Mouse (Mus musculus) testis, adult 2 months (tissue): ENCODE measurements around the gene Synj1. TPM values are rescaled to one million over a fixed set of nuclear protein-coding genes. Genes with fewer than 3 reads are reported as not detected.

Experiments used
- H3K27ac ChIP-seq: fragments of 200-500 bp; 2 replicates; pipeline ENCODE4 v1.5.1; 2012; ENCODE audit warnings: low read depth, low read length; ENCODE audit not compliant: control insufficient read depth, insufficient read depth
- H3K27me3 ChIP-seq: fragments of 200-500 bp; 2 replicates; pipeline ENCODE4 v1.6.1; 2012; ENCODE audit warnings: mild to moderate bottlenecking, low read length, moderate library complexity; ENCODE audit not compliant: control insufficient read depth, insufficient read depth
- H3K36me3 ChIP-seq: fragments of 200-500 bp; 2 replicates; pipeline ENCODE4 v1.6.1; 2012; ENCODE audit warnings: mild to moderate bottlenecking, low read length; ENCODE audit not compliant: control insufficient read depth, insufficient read depth
- H3K4me1 ChIP-seq: fragments of 200-500 bp; 2 replicates; pipeline ENCODE4 v1.6.1; 2012; ENCODE audit warnings: low read length; ENCODE audit not compliant: control insufficient read depth, insufficient read depth
- H3K4me3 ChIP-seq: fragments of 200-500 bp; 2 replicates; pipeline ENCODE4 v1.5.1; 2012; ENCODE audit warnings: low read depth, mild to moderate bottlenecking, low read length, moderate library complexity, mixed read lengths; ENCODE audit not compliant: control insufficient read depth
- CTCF ChIP-seq: fragments of 200-500 bp; IDR thresholded peaks from 2 replicates; pipeline ENCODE4 v1.5.1; 2012; ENCODE audit warnings: low read depth, mild to moderate bottlenecking, inconsistent platforms, low read length, moderate library complexity; ENCODE audit not compliant: control insufficient read depth, insufficient read depth, insufficient replicate concordance
- POLR2A ChIP-seq: fragments of 200-500 bp; IDR thresholded peaks from 2 replicates; pipeline ENCODE4 v1.6.1; 2012; ENCODE audit warnings: low read depth, mild to moderate bottlenecking, inconsistent platforms, low read length, moderate library complexity; ENCODE audit not compliant: control insufficient read depth
- polyA plus RNA-seq: library from polyadenylated mRNA; depleted of rRNA; stranded (reverse); fragments of >200 nt; gene quantifications from 2 replicates; pipeline ENCODE4 v1.2.3, GENCODE M21; 2012

Gene Synj1
- polyA plus RNA-seq, 1 experiment, result 18.9 TPM

GRCm38 (mm10) chr16:90924606-90925370, 86.3 kb downstream of the Synj1 start:
- Histone ChIP-seq H3K4me3 (no peak overlapping the region), H3K36me3 (no peaks in the 10 kb centered on the region; the same call in 1 of the 2 replicates), H3K27ac (no peak overlapping the region)

GRCm38 (mm10) chr16:90921471-90922159, 89.5 kb downstream of the Synj1 start:
- H3K36me3 ChIP-seq, result no peaks in the 10 kb centered on the region
- H3K4me3 ChIP-seq, result no peak overlapping the region
- TF ChIP-seq CTCF, result no peak
- no peak for TF ChIP-seq POLR2A
- no peaks in the 10 kb centered on the region for H3K4me1 ChIP-seq
- H3K27ac ChIP-seq, result no peak overlapping the region
- H3K27me3 ChIP-seq, result no peaks in the 10 kb centered on the region

More at GRCm38 (mm10) chr16:90924606-90925370, 86.3 kb downstream of the Synj1 start:
- no peak for TF ChIP-seq CTCF
- TF ChIP-seq POLR2A, result no peak
- H3K4me1 ChIP-seq, result no peaks in the 10 kb centered on the region
- no peaks in the 10 kb centered on the region for H3K27me3 ChIP-seq

GRCm38 (mm10) chr16:90917156-90917555, 94.0 kb downstream of the Synj1 start:
- no peak for TF ChIP-seq POLR2A
- no peak for TF ChIP-seq CTCF

GRCm38 (mm10) chr16:90916040-90916481, 95.0 kb downstream of the Synj1 start:
- Histone ChIP-seq H3K27me3 (no peaks in the 10 kb centered on the region), H3K36me3 (no peaks in the 10 kb centered on the region), H3K27ac (no peak overlapping the region), H3K4me3 (no peak overlapping the region), H3K4me1 (peaks cover 4% of the 10 kb centered on the region; the same call in 1 of the 2 replicates)
- TF ChIP-seq POLR2A, result no peak
- TF ChIP-seq CTCF, result no peak

More at GRCm38 (mm10) chr16:90917156-90917555, 94.0 kb downstream of the Synj1 start:
- Histone ChIP-seq H3K36me3 (no peaks in the 10 kb centered on the region), H3K27me3 (no peaks in the 10 kb centered on the region), H3K27ac (no peak overlapping the region), H3K4me3 (no peak overlapping the region), H3K4me1 (peaks cover 4% of the 10 kb centered on the region; the same call in 1 of the 2 replicates)

GRCm38 (mm10) chr16:90911766-90912165, 99.3 kb downstream of the Synj1 start:
- H3K27me3 ChIP-seq, result no peaks in the 10 kb centered on the region
- H3K27ac ChIP-seq, result peak overlapping the region; percentile 16; the same call in 1 of the 2 replicates
- H3K4me3 ChIP-seq, result no peak overlapping the region
- peaks cover 7% of the 10 kb centered on the region; the same call in 1 of the 2 replicates for H3K4me1 ChIP-seq
- no peaks in the 10 kb centered on the region for H3K36me3 ChIP-seq
- no peak for TF ChIP-seq CTCF

DNA sequence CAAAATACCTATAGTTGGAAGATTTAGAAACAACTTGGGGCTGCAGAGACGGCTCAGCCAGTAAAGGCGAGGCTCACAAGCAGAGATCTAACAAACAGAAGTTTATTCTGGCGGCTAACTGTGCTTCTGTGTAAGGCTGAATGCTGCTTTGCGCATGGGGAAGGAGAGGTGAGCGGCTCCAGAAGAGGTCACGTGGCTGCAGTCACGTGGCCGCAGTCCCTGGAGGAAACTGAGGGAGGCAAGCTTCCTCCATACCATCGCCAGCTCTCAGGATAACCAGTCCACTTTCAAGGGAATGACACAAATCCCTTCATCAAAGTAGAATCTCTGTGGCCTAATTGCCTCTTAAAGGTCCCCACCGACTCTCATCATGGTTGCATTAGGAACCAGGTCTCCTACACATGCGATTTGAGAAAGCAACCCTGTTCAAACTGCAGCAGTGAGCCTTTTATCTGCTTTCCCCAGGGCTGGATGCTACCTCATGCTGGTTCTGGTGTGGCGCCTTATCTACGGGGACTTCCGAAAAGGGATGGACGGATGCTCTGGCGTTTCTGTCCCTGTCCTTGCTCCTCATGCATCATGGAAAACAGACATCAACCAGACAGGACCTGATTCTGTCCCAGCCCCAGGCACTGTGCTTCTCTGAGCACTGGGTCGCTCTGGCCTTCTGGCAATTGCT, 100.1 kb downstream of the Synj1 start:
- Histone ChIP-seq H3K4me3 (no peak overlapping the region), H3K4me1 (peaks cover 4% of the 10 kb centered on the region; the same call in 1 of the 2 replicates), H3K27me3 (no peaks in the 10 kb centered on the region), H3K27ac (no peak overlapping the region; the same call in 1 of the 2 replicates), H3K36me3 (no peaks in the 10 kb centered on the region)
- TF ChIP-seq CTCF, result no peak
- TF ChIP-seq POLR2A, result no peak

DNA sequence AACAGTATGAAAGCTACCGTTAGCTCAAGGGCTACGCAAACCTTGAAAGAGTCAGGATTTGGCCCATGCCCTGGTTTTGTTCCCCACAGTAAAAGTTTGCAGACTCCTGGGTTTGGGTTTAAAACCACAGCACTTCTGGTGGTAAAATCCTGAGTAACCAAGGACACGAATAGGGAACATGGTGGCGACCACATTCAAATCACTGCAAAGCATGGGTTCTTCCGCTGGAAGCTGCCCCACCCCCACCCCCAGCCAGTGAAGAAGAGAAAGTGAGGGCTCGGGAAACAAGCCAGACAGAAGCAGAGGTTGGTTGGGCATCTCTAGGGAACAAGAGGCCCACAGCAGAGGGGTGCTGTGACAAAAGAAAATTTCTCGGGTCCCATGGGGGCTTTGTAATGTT, 103.9 kb downstream of the Synj1 start:
- Histone ChIP-seq H3K27me3 (no peaks in the 10 kb centered on the region), H3K4me3 (no peak overlapping the region), H3K36me3 (no peaks in the 10 kb centered on the region)

More for the DNA sequence above, 103.9 kb downstream of the Synj1 start:
- Histone ChIP-seq H3K27ac (no peak overlapping the region), H3K4me1 (peaks cover 2% of the 10 kb centered on the region; the same call in 1 of the 2 replicates)
- TF ChIP-seq POLR2A (no peak), CTCF (no peak)
